Mouse (Mus musculus): Measurements from ENCODE around the gene Olfr127. TPM values are rescaled to one million over a fixed set of nuclear protein-coding genes. Genes with fewer than 3 reads are reported as not detected.

Olfr127 gene
- total RNA-seq (2023) = not detected in 4 replicates

DNA sequence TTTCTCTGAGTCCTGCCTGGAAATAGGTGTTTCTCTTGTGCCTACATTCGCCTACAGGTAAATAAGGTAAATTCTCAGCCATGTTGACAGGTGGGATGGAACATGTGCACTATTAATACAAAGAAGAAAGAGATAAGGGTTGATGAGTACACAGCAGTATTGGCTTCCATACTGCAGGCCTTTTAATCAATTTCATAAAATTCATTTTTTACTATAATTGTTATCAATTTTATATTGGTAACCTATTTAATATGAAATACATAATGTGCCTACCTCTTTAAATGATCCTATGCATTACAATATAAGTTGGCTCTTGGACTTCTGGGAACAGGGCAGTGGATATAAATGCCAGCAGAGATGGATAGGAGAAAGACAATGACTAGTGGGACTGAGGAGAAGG is at the start of gene Olfr127:
Gene Olfr127, plus strand, starts transcription at position 301 of the 400 bp plus-strand sequence.

GRCm38 (mm10) chr17:37920248-37920647 is 20.0 kb downstream of the Olfr127 start, which contains the start of gene Olfr128:
Olfr128 (plus strand) TSS chr17:37920548.

DNA sequence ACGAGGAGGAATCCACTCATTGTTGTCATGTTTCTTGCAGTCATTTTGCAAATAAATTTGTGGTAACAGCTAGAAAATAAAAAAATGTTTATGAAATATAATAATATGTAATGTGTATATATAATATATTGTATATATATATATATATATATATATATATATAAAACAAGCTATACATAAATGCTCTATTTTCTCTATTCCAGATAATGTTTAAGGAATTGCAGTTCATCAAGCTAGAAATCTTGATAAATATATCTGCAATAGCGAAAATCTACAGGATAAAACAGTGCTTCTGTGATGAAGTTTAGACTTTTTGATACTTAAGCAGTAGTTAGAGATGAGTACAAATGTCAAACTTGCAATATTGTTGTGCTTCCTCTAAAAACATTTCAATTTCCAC is 52.7 kb downstream of the Olfr127 start, which contains the start of gene Olfr761:
Gene Olfr761, minus strand, starts transcription at position 101 of the 400 bp plus-strand sequence.

Other genes starting within 250 kb of the Olfr127 start
- not detected in 4 replicates for gene Olfr117, start 236.7 kb upstream of the Olfr127 start, total RNA-seq (2023)
- not detected in 4 replicates for gene Olfr118, start 233.4 kb upstream of the Olfr127 start, total RNA-seq (2023)
- not detected in 4 replicates for gene Olfr119, start 203.9 kb upstream of the Olfr127 start, total RNA-seq (2023)
- gene Olfr120, start 178.6 kb upstream of the Olfr127 start, total RNA-seq (2023) = not detected in 4 replicates
- not detected in 4 replicates for gene Olfr121, start 151.6 kb upstream of the Olfr127 start, total RNA-seq (2023)
- gene Olfr122, start 131.8 kb upstream of the Olfr127 start, total RNA-seq (2023) = not detected in 4 replicates
- gene Olfr123, start 106.9 kb upstream of the Olfr127 start, total RNA-seq (2023) = not detected in 4 replicates
- gene Olfr124, start 100.5 kb upstream of the Olfr127 start, total RNA-seq (2023) = not detected in 4 replicates
- gene Olfr125, start 67.5 kb upstream of the Olfr127 start, total RNA-seq (2023) = not detected in 4 replicates
- gene Olfr126, start 53.0 kb upstream of the Olfr127 start, total RNA-seq (2023) = not detected in 4 replicates
- gene Olfr128, start 20.1 kb downstream of the Olfr127 start, total RNA-seq (2023) = not detected in 4 replicates
- not detected in 4 replicates for gene Olfr761, start 52.6 kb downstream of the Olfr127 start, total RNA-seq (2023)
- gene Olfr129, start 159.6 kb downstream of the Olfr127 start, total RNA-seq (2023) = not detected in 4 replicates
- not detected in 4 replicates for gene Olfr130, start 163.5 kb downstream of the Olfr127 start, total RNA-seq (2023)
- gene Olfr131, start 188.3 kb downstream of the Olfr127 start, total RNA-seq (2023) = not detected in 4 replicates
- gene Olfr132, start 234.1 kb downstream of the Olfr127 start, total RNA-seq (2023) = not detected in 4 replicates
- gene Olfr133, start 244.8 kb downstream of the Olfr127 start, total RNA-seq (2023) = not detected in 4 replicates